Comparison of ENCODE assay signal across 8 mouse cellular contexts in the genomic region with DNA sequence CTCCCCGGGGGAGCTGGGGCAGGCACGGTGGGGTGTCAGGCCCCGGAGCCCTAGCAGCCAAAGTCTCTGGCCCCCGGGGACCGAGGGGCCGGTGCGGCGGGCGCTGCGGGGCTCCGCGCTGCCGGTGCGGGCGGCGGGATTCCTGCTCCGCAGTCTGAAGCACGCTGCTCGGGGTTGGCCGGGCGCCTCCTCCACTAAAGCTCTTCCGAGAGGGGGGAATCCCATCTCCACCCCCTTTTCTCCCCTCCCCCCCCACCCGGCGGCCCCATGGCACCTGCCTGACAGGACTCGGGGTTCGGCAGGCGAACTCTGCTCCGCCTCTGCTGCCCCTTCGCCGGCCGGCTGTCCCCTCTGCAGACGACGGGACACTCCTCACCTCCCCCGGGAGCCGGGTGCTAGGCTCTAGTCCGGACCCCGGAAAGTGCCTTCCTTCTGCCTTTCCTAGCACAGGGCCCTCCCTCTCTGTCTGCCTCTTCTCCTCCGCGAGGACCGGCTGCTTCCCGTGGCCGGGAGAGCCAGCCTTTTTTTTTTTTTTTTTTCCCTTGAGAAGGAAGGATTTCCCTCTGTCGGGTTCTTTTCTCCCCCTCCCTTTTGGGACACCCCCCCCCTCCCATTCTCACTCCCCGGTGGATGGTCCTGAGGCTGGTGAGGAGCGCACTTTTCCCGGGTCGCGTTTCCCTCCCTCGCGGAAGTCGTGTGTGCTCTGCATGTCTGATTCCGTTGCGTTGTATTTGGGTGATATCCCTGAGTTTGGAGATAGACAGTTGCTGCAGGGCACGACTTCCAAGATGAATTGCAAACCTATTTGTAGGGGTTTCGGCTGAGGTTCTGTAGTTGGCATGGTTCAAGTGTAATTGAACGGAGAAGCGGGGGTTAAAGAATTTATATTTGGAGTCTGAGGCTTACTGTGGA. TPM values are rescaled to one million over a fixed set of nuclear protein-coding genes. Genes with fewer than 3 reads are reported as not detected.
DNase-seq lines count a peak whose midpoint lies in the region; ATAC-seq and TF ChIP-seq lines count a peak whose summit lies in the region.

No protein-coding gene starts in this region.

- no peaks in the 10 kb centered on the region for H3K9me3 ChIP-seq in intestine, postnatal 0 days (ENCODE audit: control insufficient read depth)
- H3K9me3 ChIP-seq in limb, embryonic 11.5 days (ENCODE audit: control insufficient read depth, low read length) = no peaks in the 10 kb centered on the region
- no peaks in the 10 kb centered on the region for H3K9me3 ChIP-seq in midbrain, embryonic 13.5 days

- DNase-seq in ZHBTc4 (ENCODE audit: low read depth, low spot score) = peak; percentile 58
- DNase-seq in gastrocnemius, postnatal 4 days (ENCODE audit: low spot score in 2 of 2) = peak; percentile 26 to 39
- peak; percentile 56 for DNase-seq in limb, embryonic 11.5 days (ENCODE audit: low spot score)
- peak; percentile 5 for DNase-seq in spleen, adult 12 weeks (ENCODE audit: low spot score)

- WGBS in intestine, postnatal 0 days = under 1% methylated on average over 52 of the region's 57 CpGs
- under 1% methylated on average over 54 of the region's 57 CpGs for WGBS in limb, embryonic 11.5 days
- WGBS in midbrain, embryonic 13.5 days = under 1% methylated on average over 49 of the region's 57 CpGs

- ATAC-seq in intestine, postnatal 0 days = peak; percentile 14; the same call in 1 of the 2 replicates
- ATAC-seq in limb, embryonic 11.5 days (ENCODE audit: insufficient number of reproducible peaks, low FRiP score, low TSS enrichment, low read depth) = no peak
- peak; percentile 44 for ATAC-seq in midbrain, embryonic 13.5 days
- ATAC-seq in erythroid progenitor cell, adult 5-6 weeks (replicated peaks; ENCODE audit: low FRiP score, poor library complexity, severe bottlenecking) = no peak

- peaks cover 2% of the 10 kb centered on the region; the same call in 1 of the 2 replicates for H3K4me1 ChIP-seq in cortical plate, adult 2 months (ENCODE audit: control insufficient read depth, insufficient read depth, low read length)
- no peaks in the 10 kb centered on the region for H3K4me1 ChIP-seq in intestine, postnatal 0 days (replicated peaks; ENCODE audit: control insufficient read depth, insufficient read depth, low read length)
- no peaks in the 10 kb centered on the region for H3K4me1 ChIP-seq in limb, embryonic 11.5 days (ENCODE audit: control insufficient read depth, insufficient read depth, low read length)
- peaks cover 15% of the 10 kb centered on the region for H3K4me1 ChIP-seq in midbrain, embryonic 13.5 days (replicated peaks)

- peak overlapping the region; percentile 80 for H3K9ac ChIP-seq in intestine, postnatal 0 days (ENCODE audit: low read depth, low read length)
- peak overlapping the region; percentile 81 for H3K9ac ChIP-seq in limb, embryonic 11.5 days (ENCODE audit: low read length)
- peak overlapping the region; percentile 94 for H3K9ac ChIP-seq in midbrain, embryonic 13.5 days (replicated peaks)

- no peaks in the 10 kb centered on the region for H3K36me3 ChIP-seq in intestine, postnatal 0 days (ENCODE audit: control insufficient read depth, insufficient read depth)
- H3K36me3 ChIP-seq in limb, embryonic 11.5 days (ENCODE audit: control insufficient read depth, insufficient read depth, low read length) = no peaks in the 10 kb centered on the region
- H3K36me3 ChIP-seq in midbrain, embryonic 13.5 days = no peaks in the 10 kb centered on the region

- no peak for TF ChIP-seq CTCF in cortical plate, adult 2 months (IDR thresholded peaks at IDR 0.05; ENCODE audit: extremely low read depth, insufficient read depth, low read length)
- no peak for TF ChIP-seq CTCF in intestine, postnatal 0 days (IDR thresholded peaks at IDR 0.05; ENCODE audit: low read depth)

- H3K27me3 ChIP-seq in intestine, postnatal 0 days (replicated peaks; ENCODE audit: control insufficient read depth, insufficient read depth, low read length) = no peaks in the 10 kb centered on the region
- no peaks in the 10 kb centered on the region for H3K27me3 ChIP-seq in limb, embryonic 11.5 days (ENCODE audit: control insufficient read depth, insufficient read depth, low read length)
- H3K27me3 ChIP-seq in midbrain, embryonic 13.5 days = no peaks in the 10 kb centered on the region

- H3K4me2 ChIP-seq in intestine, postnatal 0 days (replicated peaks; ENCODE audit: low read depth) = peak overlapping the region; percentile 87
- peak overlapping the region; percentile 74 for H3K4me2 ChIP-seq in limb, embryonic 11.5 days (ENCODE audit: low read depth, severe bottlenecking)
- peak overlapping the region; percentile 69 for H3K4me2 ChIP-seq in midbrain, embryonic 13.5 days (replicated peaks)

- no peak for TF ChIP-seq POLR2A in cortical plate, adult 2 months (IDR thresholded peaks at IDR 0.05; ENCODE audit: extremely low read depth, insufficient read depth, low read length)

- H3K4me3 ChIP-seq in cortical plate, adult 2 months (ENCODE audit: insufficient read depth, low read length) = peak overlapping the region; percentile 93
- H3K4me3 ChIP-seq in intestine, postnatal 0 days (ENCODE audit: low read depth, low read length) = peak overlapping the region; percentile 99
- H3K4me3 ChIP-seq in limb, embryonic 11.5 days (ENCODE audit: low read depth, low read length) = peak overlapping the region; percentile 80
- peak overlapping the region; percentile 97 for H3K4me3 ChIP-seq in midbrain, embryonic 13.5 days (replicated peaks)

- H3K27ac ChIP-seq in cortical plate, adult 2 months (ENCODE audit: insufficient read depth, low read length) = peak overlapping the region; percentile 79
- peak overlapping the region; percentile 97 for H3K27ac ChIP-seq in intestine, postnatal 0 days (ENCODE audit: low read depth, low read length)
- 0 out of 2 replicates have a peak overlapping the region, but pooled peaks have one; percentile 95 for H3K27ac ChIP-seq in limb, embryonic 11.5 days (replicated peaks; ENCODE audit: low read depth, low read length)
- H3K27ac ChIP-seq in midbrain, embryonic 13.5 days = peak overlapping the region; percentile 98

RNA-seq across cellular contexts. Expression of a gene that starts 1.1 kb away (rescaled TPM):
- 63.4 and 64.1 TPM in 2 replicates for polyA plus RNA-seq in cortical plate, adult 2 months (2012; rRNA removed)
- total RNA-seq in gastrocnemius, postnatal 4 days (2021) = 10 to 100 TPM; 17.9 to 19.6 TPM
- 7.1 and 9.1 TPM in 2 replicates for polyA plus RNA-seq in intestine, postnatal 0 days (2015; fragmentation: Nextera tagmentation; extraction: Ambion mirVana)
- polyA plus RNA-seq in limb, embryonic 11.5 days (2014; fragmentation: Nextera tagmentation; extraction: Ambion mirVana) = 12.2 and 13.3 TPM in 2 replicates
- polyA plus RNA-seq in midbrain, embryonic 13.5 days (2015; fragmentation: Nextera tagmentation; extraction: Ambion mirVana) = 35.9 and 38.2 TPM in 2 replicates
- total RNA-seq in erythroid progenitor cell, adult 5-6 weeks (2015; ENCODE audit: low replicate concordance) = 1.3 and 10.1 TPM in 2 replicates
- 0.68 and 3.1 TPM in 2 replicates for total RNA-seq in erythroid progenitor cell, adult 5-6 weeks (2017; ENCODE audit: low replicate concordance)

RNA-seq across cellular contexts. Expression of a gene that starts 33.2 kb away (rescaled TPM):
- not detected in 2 replicates for polyA plus RNA-seq in cortical plate, adult 2 months (2012; rRNA removed)
- not detected for total RNA-seq in gastrocnemius, postnatal 4 days (2021)
- not detected in 2 replicates for polyA plus RNA-seq in intestine, postnatal 0 days (2015; fragmentation: Nextera tagmentation; extraction: Ambion mirVana)
- not detected in 2 replicates for polyA plus RNA-seq in limb, embryonic 11.5 days (2014; fragmentation: Nextera tagmentation; extraction: Ambion mirVana)
- polyA plus RNA-seq in midbrain, embryonic 13.5 days (2015; fragmentation: Nextera tagmentation; extraction: Ambion mirVana) = not detected in 2 replicates
- not detected in 2 replicates for total RNA-seq in erythroid progenitor cell, adult 5-6 weeks (2015; ENCODE audit: low replicate concordance)
- total RNA-seq in erythroid progenitor cell, adult 5-6 weeks (2017; ENCODE audit: low replicate concordance) = not detected in 2 replicates

Comparison
In these comparisons a context has a peak if more than half of its experiments do, and no peak if none do; other contexts are left out.
1. DNase-seq: peak in every context shown above with its lines; median percentile 58 in ZHBTc4; 56 in limb, embryonic 11.5 days; 32 in gastrocnemius, postnatal 4 days; 5 in spleen, adult 12 weeks.
2. ATAC-seq: peak in intestine, postnatal 0 days (single experiment) and midbrain, embryonic 13.5 days (single experiment); none in limb, embryonic 11.5 days (single experiment) and erythroid progenitor cell, adult 5-6 weeks (single experiment).
3. Peak in every context shown above with its lines, with median percentiles within 50 percentile points of each other: H3K27ac ChIP-seq, H3K4me3 ChIP-seq, H3K4me2 ChIP-seq and H3K9ac ChIP-seq.